Mouse (Mus musculus): ENCODE measurements at regions not wholly inside any gene's neighbourhood (a gene's known extent, or its start where the extent isn't known, plus 50 kb on each side); places are given as distances from the start of the nearest gene placed in this dataset.

- ATAC-seq (ENCODE audit: insufficient read depth) (no peak), DNase-seq (ENCODE audit: low read depth in 3 of 3, low spot score in 3 of 3) (no peak)
- Histone ChIP-seq H3K4me1 (replicated peaks; ENCODE audit: control insufficient read depth in 2 of 2, insufficient read depth in 2 of 2, low read length in 1 of 2) (peaks cover 0 to 7% of the 10 kb centered on the region in 2 experiments; a peak in 2 of 4 replicates), H3K36me3 (replicated peaks; ENCODE audit: control insufficient read depth, insufficient read depth, low read depth) (no peaks in the 10 kb centered on the region), H3K27ac (no peak overlapping the region), H3K9me3 (ENCODE audit: control insufficient read depth, low read length) (no peaks in the 10 kb centered on the region), H3K9ac (replicated peaks) (no peak overlapping the region), H3K27me3 (ENCODE audit: control insufficient read depth, insufficient read depth, low read length) (no peaks in the 10 kb centered on the region), H3K4me3 (ENCODE audit: insufficient read depth in 1 of 2, low read depth in 2 of 2, low read length in 2 of 2) (no peak overlapping the region), H3K4me2 (ENCODE audit: low read depth) (no peak overlapping the region)
- 14% methylated on average over 11 of the region's 11 CpGs for WGBS (ENCODE audit: insufficient replicate concordance)
- TF ChIP-seq CTCF (IDR thresholded peaks at IDR 0.05; ENCODE audit: low read depth) (no peak), EP300 (IDR thresholded peaks at IDR 0.05; ENCODE audit: low read depth) (no peak)
These were observed 196.8 kb downstream of the Sptssa start for GRCm38 (mm10) chr12:54459462-54460134.

- Histone ChIP-seq H3K9me3 (ENCODE audit: control insufficient read depth, low read length) (no peaks in the 10 kb centered on the region), H3K27me3 (ENCODE audit: control insufficient read depth, insufficient read depth, low read length) (no peaks in the 10 kb centered on the region), H3K36me3 (replicated peaks; ENCODE audit: control insufficient read depth, insufficient read depth, low read depth) (no peaks in the 10 kb centered on the region), H3K4me3 (ENCODE audit: insufficient read depth in 1 of 2, low read depth in 2 of 2, low read length in 2 of 2) (no peak overlapping the region), H3K4me2 (ENCODE audit: low read depth) (no peak overlapping the region), H3K9ac (replicated peaks) (no peak overlapping the region), H3K27ac (no peak overlapping the region), H3K4me1 (replicated peaks; ENCODE audit: control insufficient read depth in 2 of 2, insufficient read depth in 2 of 2, low read length in 1 of 2) (peaks cover 0 to 7% of the 10 kb centered on the region in 2 experiments; a peak in 2 of 4 replicates)
- DNase-seq (ENCODE audit: low read depth in 3 of 3, low spot score in 3 of 3) (no peak), ATAC-seq (ENCODE audit: insufficient read depth) (no peak)
- TF ChIP-seq EP300 (IDR thresholded peaks at IDR 0.05; ENCODE audit: low read depth) (no peak), CTCF (IDR thresholded peaks at IDR 0.05; ENCODE audit: low read depth) (no peak)
- 64% methylated on average over 8 of the region's 8 CpGs for whole genome bisulfite sequencing (ENCODE audit: insufficient replicate concordance)
These were observed 199.6 kb downstream of the Sptssa start for GRCm38 (mm10) chr12:54456731-54457130.

- WGBS (ENCODE audit: insufficient replicate concordance): 70% methylated on average over 10 of the region's 10 CpGs
- Histone ChIP-seq H3K36me3 (replicated peaks; ENCODE audit: control insufficient read depth, insufficient read depth, low read depth) (no peaks in the 10 kb centered on the region), H3K27ac (no peak overlapping the region), H3K9ac (replicated peaks) (no peak overlapping the region), H3K27me3 (ENCODE audit: control insufficient read depth, insufficient read depth, low read length) (no peaks in the 10 kb centered on the region), H3K4me2 (ENCODE audit: low read depth) (no peak overlapping the region), H3K4me3 (ENCODE audit: insufficient read depth in 1 of 2, low read depth in 2 of 2, low read length in 2 of 2) (no peak overlapping the region), H3K4me1 (replicated peaks; ENCODE audit: control insufficient read depth in 2 of 2, insufficient read depth in 2 of 2, low read length in 1 of 2) (peaks cover 0 to 5% of the 10 kb centered on the region in 2 experiments; a peak in 1 of 4 replicates), H3K9me3 (ENCODE audit: control insufficient read depth, low read length) (no peaks in the 10 kb centered on the region)
- DNase-seq (ENCODE audit: low read depth in 3 of 3, low spot score in 3 of 3) (no peak), ATAC-seq (ENCODE audit: insufficient read depth) (no peak)
- TF ChIP-seq EP300 (IDR thresholded peaks at IDR 0.05; ENCODE audit: low read depth) (no peak), CTCF (IDR thresholded peaks at IDR 0.05; ENCODE audit: low read depth) (no peak)
These were observed 201.8 kb downstream of the Sptssa start for GRCm38 (mm10) chr12:54454606-54455005.

- WGBS (ENCODE audit: insufficient replicate concordance): 49% methylated on average over 4 of the region's 4 CpGs
- H3K9me3 ChIP-seq (ENCODE audit: control insufficient read depth, low read length): no peaks in the 10 kb centered on the region
- ATAC-seq (ENCODE audit: insufficient read depth) (no peak), DNase-seq (ENCODE audit: low read depth in 3 of 3, low spot score in 3 of 3) (no peak)
- no peak overlapping the region for H3K4me3 ChIP-seq (ENCODE audit: insufficient read depth in 1 of 2, low read depth in 2 of 2, low read length in 2 of 2)
- H3K4me1 ChIP-seq (replicated peaks; ENCODE audit: control insufficient read depth in 2 of 2, insufficient read depth in 2 of 2, low read length in 1 of 2): peaks cover 0 to 1% of the 10 kb centered on the region in 2 experiments; a peak in 1 of 4 replicates
- H3K27me3 ChIP-seq (ENCODE audit: control insufficient read depth, insufficient read depth, low read length): no peaks in the 10 kb centered on the region
- H3K36me3 ChIP-seq (replicated peaks; ENCODE audit: control insufficient read depth, insufficient read depth, low read depth): no peaks in the 10 kb centered on the region
- H3K9ac ChIP-seq (replicated peaks): no peak overlapping the region
- TF ChIP-seq EP300 (IDR thresholded peaks at IDR 0.05; ENCODE audit: low read depth) (no peak), CTCF (IDR thresholded peaks at IDR 0.05; ENCODE audit: low read depth) (no peak)
- no peak overlapping the region for H3K27ac ChIP-seq
- no peak overlapping the region for H3K4me2 ChIP-seq (ENCODE audit: low read depth)
These were observed 203.0 kb downstream of the Sptssa start for GRCm38 (mm10) chr12:54453343-54453742.

- Histone ChIP-seq H3K4me3 (ENCODE audit: insufficient read depth in 1 of 2, low read depth in 2 of 2, low read length in 2 of 2) (no peak overlapping the region), H3K9me3 (ENCODE audit: control insufficient read depth, low read length) (no peaks in the 10 kb centered on the region), H3K9ac (replicated peaks) (no peak overlapping the region), H3K4me1 (replicated peaks; ENCODE audit: control insufficient read depth in 2 of 2, insufficient read depth in 2 of 2, low read length in 1 of 2) (peaks cover 0 to 2% of the 10 kb centered on the region in 2 experiments; a peak in 1 of 4 replicates), H3K27ac (no peak overlapping the region), H3K27me3 (ENCODE audit: control insufficient read depth, insufficient read depth, low read length) (no peaks in the 10 kb centered on the region), H3K36me3 (replicated peaks; ENCODE audit: control insufficient read depth, insufficient read depth, low read depth) (no peaks in the 10 kb centered on the region), H3K4me2 (ENCODE audit: low read depth) (no peak overlapping the region)
- 56% methylated on average over 10 of the region's 10 CpGs for whole genome bisulfite sequencing (ENCODE audit: insufficient replicate concordance)
- no peak for DNase-seq (ENCODE audit: low read depth in 3 of 3, low spot score in 3 of 3)
- TF ChIP-seq EP300 (IDR thresholded peaks at IDR 0.05; ENCODE audit: low read depth) (no peak), CTCF (IDR thresholded peaks at IDR 0.05; ENCODE audit: low read depth) (no peak)
- no peak for ATAC-seq (ENCODE audit: insufficient read depth)
These were observed 206.0 kb downstream of the Sptssa start for GRCm38 (mm10) chr12:54450369-54450768.
